Mouse (Mus musculus) liver, adult 2 months (tissue): ENCODE measurements around the gene Abhd6. TPM values are rescaled to one million over a fixed set of nuclear protein-coding genes. Genes with fewer than 3 reads are reported as not detected.
A peak's percentile ranks its signal among the peaks of the same experiment; 100 is the strongest.

ENCODE experiments used
- DNase-seq: peaks from one replicate; pipeline ENCODE4 v3.0.0-alpha.2; 2011; ENCODE audit warnings: low read depth, low spot score; ENCODE audit errors: extremely low read depth
- H3K27ac ChIP-seq: fragments of 200-500 bp; replicated peaks from 2 replicates; pipeline ENCODE4 v1.5.1; 2012; ENCODE audit warnings: low read depth, mild to moderate bottlenecking, control low read depth, inconsistent platforms, low read length; ENCODE audit not compliant: insufficient read depth
- H3K27me3 ChIP-seq: fragments of 200-500 bp; 2 replicates; pipeline ENCODE4 v1.6.1; 2012; ENCODE audit warnings: mild to moderate bottlenecking, moderate library complexity, low read length, inconsistent platforms; ENCODE audit not compliant: control insufficient read depth, insufficient read depth
- H3K36me3 ChIP-seq: fragments of 200-500 bp; 2 replicates; pipeline ENCODE4 v1.6.1; 2012; ENCODE audit warnings: low read length, inconsistent platforms; ENCODE audit not compliant: control insufficient read depth, insufficient read depth
- H3K4me1 ChIP-seq: fragments of 200-500 bp; 2 replicates; pipeline ENCODE4 v1.6.1; 2011; ENCODE audit warnings: low read length; ENCODE audit not compliant: control insufficient read depth, insufficient read depth
- H3K4me3 ChIP-seq: fragments of 200-500 bp; 2 replicates; pipeline ENCODE4 v1.5.1; 2011; ENCODE audit warnings: low read depth, mild to moderate bottlenecking, control low read depth, low read length, moderate library complexity; ENCODE audit not compliant: insufficient read depth
- H3K79me2 ChIP-seq: fragments of 200-500 bp; 2 replicates; pipeline ENCODE4 v1.6.1; 2012; ENCODE audit warnings: inconsistent platforms, mild to moderate bottlenecking, low read length, moderate library complexity; ENCODE audit not compliant: control insufficient read depth, insufficient read depth
- H3K9ac ChIP-seq: fragments of 200-500 bp; 2 replicates; pipeline ENCODE4 v1.6.1; 2012; ENCODE audit warnings: low read depth, mild to moderate bottlenecking, control low read depth, inconsistent platforms, low read length
- CTCF ChIP-seq: fragments of 200-500 bp; IDR thresholded peaks from 2 replicates; pipeline ENCODE4 v1.5.1; 2011; ENCODE audit warnings: low read depth, low read length, control low read depth
- POLR2A ChIP-seq: fragments of 200-500 bp; IDR thresholded peaks from 2 replicates; pipeline ENCODE4 v1.6.1; 2011; ENCODE audit warnings: low read length, control low read depth; ENCODE audit not compliant: insufficient read depth; ENCODE audit errors: extremely low read depth
- WGBS: fragments of 180-500 bp; shearing (Covaris S2); methylation state at CpG from one replicate; pipeline ENCODE4 v1.1.7; 2018; 5-methylcytosine and 5-hydroxymethylcytosine counted together
- polyA plus RNA-seq: library from polyadenylated mRNA; depleted of rRNA; stranded (reverse); fragments of >200 nt; gene quantifications from 2 replicates; pipeline ENCODE4 v1.2.3, GENCODE M21; 2012
- total RNA-seq: library from RNA; depleted of rRNA; stranded (reverse); fragments of >200 nt; gene quantifications from 2 replicates; pipeline ENCODE4 v1.2.3, GENCODE M21; 2014

Gene Abhd6
- total and polyA plus RNA-seq, 2 experiments: 29.2 to 39.6 TPM

GRCm38 (mm10) chr14:8026769-8027531 lies 24.2 kb downstream of the Abhd6 start:
- H3K79me2 ChIP-seq: peaks cover 9% of the 10 kb centered on the region; the same call in 1 of the 2 replicates
- no peak overlapping the region for H3K27ac ChIP-seq
- H3K36me3 ChIP-seq: 0 out of 2 replicates have a peak, but pooled peaks cover 2% of the 10 kb centered on the region
- WGBS: 69% methylated on average over 10 of the region's 10 CpGs
- H3K27me3 ChIP-seq: no peaks in the 10 kb centered on the region
- DNase-seq: no peak
- H3K4me1 ChIP-seq: peaks cover 10% of the 10 kb centered on the region
- TF ChIP-seq CTCF (no peak), POLR2A (no peak)
- no peak overlapping the region for H3K4me3 ChIP-seq
- H3K9ac ChIP-seq: no peak overlapping the region

GRCm38 (mm10) chr14:8028086-8028485 lies 25.4 kb downstream of the Abhd6 start:
- 80% methylated on average over 5 of the region's 5 CpGs for WGBS
- no peak overlapping the region for H3K4me3 ChIP-seq

GRCm38 (mm10) chr14:8029752-8030151 lies 27.1 kb downstream of the Abhd6 start:
- H3K79me2 ChIP-seq: no peaks in the 10 kb centered on the region
- peak; percentile 61 for DNase-seq
- H3K36me3 ChIP-seq: 0 out of 2 replicates have a peak, but pooled peaks cover 2% of the 10 kb centered on the region
- no peak overlapping the region for H3K4me3 ChIP-seq
- peak overlapping the region; percentile 71 for H3K27ac ChIP-seq
- no peak overlapping the region for H3K9ac ChIP-seq
- no peak for TF ChIP-seq POLR2A
- TF ChIP-seq CTCF: no peak
- H3K4me1 ChIP-seq: peaks cover 26% of the 10 kb centered on the region
- WGBS: 19% methylated on average over 1 of the region's 1 CpGs
- no peaks in the 10 kb centered on the region for H3K27me3 ChIP-seq

More at GRCm38 (mm10) chr14:8028086-8028485, 25.4 kb downstream of the Abhd6 start:
- Histone ChIP-seq H3K27me3 (no peaks in the 10 kb centered on the region), H3K27ac (no peak overlapping the region), H3K36me3 (0 out of 2 replicates have a peak, but pooled peaks cover 2% of the 10 kb centered on the region), H3K9ac (no peak overlapping the region), H3K79me2 (peaks cover 9% of the 10 kb centered on the region; the same call in 1 of the 2 replicates), H3K4me1 (peaks cover 18% of the 10 kb centered on the region)
- no peak for TF ChIP-seq POLR2A
- TF ChIP-seq CTCF: no peak
- no peak for DNase-seq

GRCm38 (mm10) chr14:8030535-8030934 lies 27.8 kb downstream of the Abhd6 start:
- Histone ChIP-seq H3K36me3 (0 out of 2 replicates have a peak, but pooled peaks cover 2% of the 10 kb centered on the region), H3K9ac (peak overlapping the region; percentile 11; the same call in 1 of the 2 replicates), H3K27me3 (no peaks in the 10 kb centered on the region), H3K4me1 (peaks cover 28% of the 10 kb centered on the region), H3K79me2 (no peaks in the 10 kb centered on the region), H3K4me3 (no peak overlapping the region), H3K27ac (peak overlapping the region; percentile 71)
- peak; percentile 70 for DNase-seq
- 35% methylated on average over 4 of the region's 4 CpGs for WGBS
- TF ChIP-seq CTCF: no peak
- no peak for TF ChIP-seq POLR2A

- H3K27me3 ChIP-seq: no peaks in the 10 kb centered on the region
- WGBS: 39% methylated on average over 13 of the region's 13 CpGs
- DNase-seq: peak; percentile 88
- H3K4me1 ChIP-seq: peaks cover 41% of the 10 kb centered on the region
- TF ChIP-seq CTCF: no peak
- no peak for TF ChIP-seq POLR2A
- peak overlapping the region; percentile 84 for H3K27ac ChIP-seq
- H3K4me3 ChIP-seq: no peak overlapping the region
- no peak overlapping the region for H3K9ac ChIP-seq
- 0 out of 2 replicates have a peak, but pooled peaks cover 2% of the 10 kb centered on the region for H3K36me3 ChIP-seq
- no peaks in the 10 kb centered on the region for H3K79me2 ChIP-seq
These were observed 29.6 kb downstream of the Abhd6 start for GRCm38 (mm10) chr14:8032087-8032944.
